Mouse (Mus musculus) intestine, embryonic 14.5 days (tissue): Measurements from ENCODE around the gene Vtcn1. TPM values are rescaled to one million over a fixed set of nuclear protein-coding genes. Genes with fewer than 3 reads are reported as not detected.
A peak's percentile ranks its signal among the peaks of the same experiment; 100 is the strongest.
"Not testable (repeated sequence)": the region's sequence is repeated elsewhere in the genome, so short reads cannot be mapped to it uniquely, and the experiment has no call there.

Source experiments
- ATAC-seq: fragments of 200-750 bp; cut with Nextera tagmentation; replicated peaks from 2 replicates; pipeline ENCODE4 v1.8.0; 2017; ENCODE audit warnings: low read depth, moderate number of reproducible peaks, moderate TSS enrichment, moderate library complexity; ENCODE audit not compliant: low FRiP score, low TSS enrichment
- DNase-seq: peaks from one replicate; pipeline ENCODE4 v3.0.0-alpha.2; 2018; ENCODE audit warnings: low spot score
- H3K27ac ChIP-seq: fragments of 300-500 bp; sonication (generic); 2 replicates; pipeline ENCODE4 v1.5.1; 2014; ENCODE audit warnings: low read depth, mild to moderate bottlenecking, control low read depth
- H3K27me3 ChIP-seq: fragments of 300-500 bp; sonication (generic); replicated peaks from 2 replicates; pipeline ENCODE4 v1.6.1; 2014; ENCODE audit warnings: low read length, control low read depth; ENCODE audit not compliant: control insufficient read depth, insufficient read depth
- H3K36me3 ChIP-seq: fragments of 300-500 bp; sonication (generic); 2 replicates; pipeline ENCODE4 v1.6.1; 2014; ENCODE audit warnings: low read length, control low read depth; ENCODE audit not compliant: control insufficient read depth, insufficient read depth
- H3K4me1 ChIP-seq: fragments of 300-500 bp; sonication (generic); replicated peaks from 2 replicates; pipeline ENCODE4 v1.6.1; 2014; ENCODE audit warnings: low read length, control low read depth, mixed read lengths; ENCODE audit not compliant: control insufficient read depth, insufficient read depth
- H3K4me2 ChIP-seq: fragments of 300-500 bp; sonication (generic); 2 replicates; pipeline ENCODE4 v1.6.1; 2014; ENCODE audit warnings: low read length
- H3K4me3 ChIP-seq: fragments of 300-500 bp; sonication (generic); 2 replicates; pipeline ENCODE4 v1.5.1; 2014; ENCODE audit warnings: low read depth, low read length, control low read depth, mixed read lengths
- H3K9ac ChIP-seq: fragments of 300-500 bp; sonication (generic); 2 replicates; pipeline ENCODE4 v1.6.1; 2014; ENCODE audit warnings: mild to moderate bottlenecking, low read length
- H3K9me3 ChIP-seq: fragments of 300-500 bp; sonication (generic); 2 replicates; pipeline ENCODE4 v1.6.1; 2016; ENCODE audit warnings: low read length, control low read depth; ENCODE audit not compliant: control insufficient read depth
- WGBS: fragments of 180-500 bp; shearing (Covaris S2); extraction: QIAGEN DNeasy Blood & Tissue Kit; methylation state at CpG from one replicate; pipeline ENCODE4 v1.1.7; 2014; 5-methylcytosine and 5-hydroxymethylcytosine counted together
- polyA plus RNA-seq: library from polyadenylated mRNA; unstranded; fragments of >200 nt; fragmentation: Nextera tagmentation; extraction: Ambion mirVana; gene quantifications from 2 replicates; pipeline ENCODE4 v1.2.1, GENCODE M21; 2014

The Vtcn1 gene
- polyA plus RNA-seq, 1 experiment from 2014 or later = 0.32 TPM

DNA sequence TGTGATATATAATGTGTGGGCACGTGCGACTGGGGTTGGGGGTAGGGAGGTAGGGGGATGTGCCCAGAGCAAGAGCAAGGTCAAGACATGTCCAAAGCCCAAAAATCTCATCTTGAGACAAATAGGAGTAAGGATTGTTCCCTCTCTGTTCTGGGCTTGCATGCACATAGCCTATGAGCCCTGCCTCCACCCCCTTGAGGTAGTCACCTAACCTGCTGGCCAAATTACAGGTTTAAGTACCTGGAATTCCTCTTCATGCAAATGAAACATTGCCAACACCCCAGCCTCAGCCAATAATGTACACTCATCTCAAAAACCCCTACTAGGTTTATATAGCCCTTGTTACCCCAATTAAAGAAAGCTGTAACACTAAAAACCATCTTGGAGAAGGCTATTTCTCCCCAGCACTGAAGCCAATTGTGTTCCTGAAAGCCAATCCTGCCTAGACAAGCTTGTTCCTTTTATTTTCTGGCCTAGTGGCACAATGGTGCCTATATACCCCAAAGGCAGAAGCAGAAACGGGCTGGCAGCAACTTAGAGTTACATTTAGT is 26.3 kb upstream of the Vtcn1 start:
- Histone ChIP-seq H3K27me3 (no peaks in the 10 kb centered on the region), H3K4me1 (no peaks in the 10 kb centered on the region), H3K4me3 (no peak overlapping the region), H3K36me3 (no peaks in the 10 kb centered on the region), H3K9me3 (no peaks in the 10 kb centered on the region), H3K9ac (no peak overlapping the region), H3K4me2 (no peak overlapping the region), H3K27ac (no peak overlapping the region)
- 90% methylated on average over 3 of the region's 3 CpGs for WGBS
- ATAC-seq = no peak
- DNase-seq = no peak

DNA sequence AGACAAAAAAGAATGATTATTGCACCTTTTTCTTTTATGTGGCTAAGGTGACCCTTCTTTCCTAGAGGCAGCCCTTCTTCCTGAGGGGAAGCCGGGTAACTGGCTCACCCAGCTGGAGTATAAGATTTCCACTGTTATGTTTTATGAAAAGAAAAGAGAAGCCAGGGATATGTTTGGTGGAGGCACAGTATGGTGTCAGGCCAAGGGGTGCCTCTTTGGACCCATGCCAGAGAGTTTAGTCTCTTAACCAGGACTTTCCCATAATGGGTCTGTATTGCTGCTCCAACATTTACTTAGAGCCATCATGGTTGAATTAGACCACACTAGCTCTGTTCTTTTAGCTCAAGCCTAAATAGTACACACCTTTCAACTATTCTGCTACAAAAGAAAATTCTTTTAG is 20.3 kb upstream of the Vtcn1 start:
- H3K4me3 ChIP-seq = no peak overlapping the region
- ATAC-seq = no peak
- 78% methylated on average over 1 of the region's 1 CpGs for WGBS

DNA sequence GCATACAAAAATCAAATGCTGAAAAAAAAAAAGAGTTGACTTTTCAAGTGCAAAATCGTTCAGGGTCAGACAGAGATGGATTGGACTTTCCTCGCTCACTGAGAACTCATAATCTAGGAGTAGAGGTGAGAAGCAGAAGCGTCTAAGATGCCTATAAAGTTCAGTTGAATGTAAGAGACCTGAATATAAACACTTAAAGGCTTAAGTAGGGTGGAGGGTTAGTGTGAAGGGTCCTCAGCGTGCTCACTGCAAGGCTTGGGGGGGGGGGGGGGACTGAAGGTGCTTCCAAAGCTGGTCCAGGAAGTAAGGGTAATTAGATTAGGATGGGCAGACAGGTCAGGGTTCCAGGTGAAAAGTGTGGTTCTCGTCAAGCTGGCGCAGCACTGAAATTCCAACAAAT is 19.3 kb upstream of the Vtcn1 start:
- no peak overlapping the region for H3K27ac ChIP-seq
- ATAC-seq = no peak
- DNase-seq = no peak
- 57% methylated on average over 6 of the region's 6 CpGs for WGBS
- no peaks in the 10 kb centered on the region for H3K27me3 ChIP-seq
- H3K4me3 ChIP-seq = no peak overlapping the region
- no peaks in the 10 kb centered on the region for H3K4me1 ChIP-seq
- H3K9ac ChIP-seq = no peak overlapping the region
- no peak overlapping the region for H3K4me2 ChIP-seq
- no peaks in the 10 kb centered on the region for H3K36me3 ChIP-seq
- no peaks in the 10 kb centered on the region for H3K9me3 ChIP-seq

More for the DNA sequence above, 20.3 kb upstream of the Vtcn1 start:
- no peak overlapping the region for H3K9ac ChIP-seq
- no peak overlapping the region for H3K4me2 ChIP-seq
- no peaks in the 10 kb centered on the region for H3K36me3 ChIP-seq
- H3K27ac ChIP-seq = no peak overlapping the region
- DNase-seq = no peak
- no peaks in the 10 kb centered on the region for H3K4me1 ChIP-seq
- no peaks in the 10 kb centered on the region for H3K27me3 ChIP-seq
- H3K9me3 ChIP-seq = no peaks in the 10 kb centered on the region

DNA sequence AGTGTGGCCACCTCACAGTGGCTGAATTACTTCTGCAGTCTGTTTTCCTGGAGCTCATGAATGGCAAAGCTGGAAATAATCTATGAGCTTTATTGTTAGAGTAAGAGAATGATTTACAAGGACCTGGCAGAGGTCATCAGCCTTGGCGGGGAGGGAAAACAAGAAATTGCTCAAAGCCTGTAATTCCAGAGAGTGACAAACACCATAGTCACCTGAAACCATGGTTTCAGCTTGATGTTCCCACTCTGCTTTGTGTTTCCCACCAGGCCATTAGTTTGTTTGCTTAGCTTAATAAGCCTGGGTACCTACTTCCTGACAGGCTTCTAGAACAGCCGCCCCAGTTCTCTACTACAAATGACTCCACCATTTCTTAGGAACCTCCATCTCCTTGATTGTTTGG is 14.8 kb upstream of the Vtcn1 start:
- no peaks in the 10 kb centered on the region for H3K36me3 ChIP-seq
- no peak overlapping the region for H3K4me3 ChIP-seq
- no peaks in the 10 kb centered on the region for H3K27me3 ChIP-seq
- H3K4me2 ChIP-seq = no peak overlapping the region
- WGBS = 23% methylated on average over 2 of the region's 2 CpGs
- no peak for DNase-seq
- no peaks in the 10 kb centered on the region for H3K9me3 ChIP-seq
- no peak overlapping the region for H3K9ac ChIP-seq
- no peak for ATAC-seq
- H3K4me1 ChIP-seq = no peaks in the 10 kb centered on the region
- no peak overlapping the region for H3K27ac ChIP-seq

DNA sequence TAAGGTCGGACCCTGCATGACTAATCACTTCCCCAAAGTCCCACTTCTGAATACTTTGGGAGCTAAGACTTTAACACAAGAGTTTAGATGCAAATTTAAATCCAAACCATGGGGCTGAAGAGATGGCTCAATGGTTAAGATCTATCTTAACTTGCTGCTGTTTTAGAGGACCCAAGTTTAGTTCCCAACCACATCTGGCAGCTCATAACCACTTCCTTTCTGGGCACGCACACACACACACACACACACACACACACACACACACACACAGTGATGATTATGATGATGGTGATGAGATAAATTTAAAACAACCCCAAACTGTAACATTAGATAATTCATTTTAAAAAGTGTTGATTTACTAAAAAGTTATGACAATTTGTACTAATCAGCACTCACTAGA is 13.4 kb upstream of the Vtcn1 start:
- Histone ChIP-seq H3K4me2 (no peak overlapping the region), H3K4me1 (no peaks in the 10 kb centered on the region), H3K27ac (no peak overlapping the region), H3K9me3 (no peaks in the 10 kb centered on the region), H3K27me3 (no peaks in the 10 kb centered on the region), H3K4me3 (no peak overlapping the region), H3K9ac (no peak overlapping the region), H3K36me3 (no peaks in the 10 kb centered on the region)
- DNase-seq (no peak), ATAC-seq (no peak)
- WGBS = 94% methylated on average over 2 of the region's 2 CpGs

DNA sequence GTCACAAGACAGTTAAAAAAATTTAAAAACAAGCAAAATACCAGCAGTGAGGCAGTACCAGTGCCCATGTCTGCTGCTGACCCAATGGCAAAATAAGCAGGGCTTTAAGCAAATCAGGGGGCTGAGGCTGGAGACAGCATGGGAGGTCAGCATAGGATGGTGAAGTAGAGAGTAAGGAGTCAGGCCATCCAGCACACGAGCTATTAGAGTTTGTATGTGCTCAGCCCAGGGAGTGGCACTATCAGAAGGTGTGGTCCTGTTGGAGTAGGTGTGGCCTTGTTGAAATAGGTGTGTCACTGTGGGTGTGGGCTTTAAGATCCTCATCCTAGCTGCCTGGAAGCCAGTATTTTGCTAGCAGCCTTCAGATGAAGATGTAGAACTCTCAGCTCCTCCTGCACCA is 9.8 kb upstream of the Vtcn1 start:
- H3K4me3 ChIP-seq, H3K27me3 ChIP-seq, H3K4me1 ChIP-seq, DNase-seq, H3K27ac ChIP-seq, H3K4me2 ChIP-seq, ATAC-seq, H3K9me3 ChIP-seq, H3K9ac ChIP-seq, H3K36me3 ChIP-seq: not testable (repeated sequence)
- WGBS = 52% methylated on average over 1 of the region's 1 CpGs

DNA sequence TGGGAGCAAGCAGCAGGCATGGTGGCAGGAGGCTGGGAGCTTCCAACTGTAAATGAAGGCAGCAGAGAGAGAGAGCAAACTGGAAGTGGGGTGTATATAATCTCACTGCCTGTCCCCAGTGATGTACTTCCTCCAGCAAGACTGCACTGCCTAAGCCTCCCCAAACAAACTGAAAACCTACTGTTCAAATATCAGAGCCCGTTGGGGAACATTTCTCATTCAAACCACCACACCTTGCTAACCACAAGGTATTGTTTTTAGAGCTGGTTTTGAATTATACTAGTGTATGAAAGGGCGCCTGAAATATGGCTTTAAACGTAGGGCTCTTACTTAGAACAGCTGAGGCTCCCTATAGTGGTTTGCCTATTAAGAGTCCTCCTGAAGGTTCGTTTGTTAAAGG is 6.5 kb upstream of the Vtcn1 start:
- Histone ChIP-seq H3K4me2 (no peak overlapping the region), H3K9me3 (no peaks in the 10 kb centered on the region), H3K27ac (no peak overlapping the region), H3K27me3 (no peaks in the 10 kb centered on the region), H3K4me3 (no peak overlapping the region), H3K4me1 (0 out of 2 replicates have a peak, but pooled peaks cover 3% of the 10 kb centered on the region), H3K9ac (no peak overlapping the region), H3K36me3 (no peaks in the 10 kb centered on the region)
- WGBS = 70% methylated on average over 4 of the region's 4 CpGs
- DNase-seq (no peak), ATAC-seq (no peak)

DNA sequence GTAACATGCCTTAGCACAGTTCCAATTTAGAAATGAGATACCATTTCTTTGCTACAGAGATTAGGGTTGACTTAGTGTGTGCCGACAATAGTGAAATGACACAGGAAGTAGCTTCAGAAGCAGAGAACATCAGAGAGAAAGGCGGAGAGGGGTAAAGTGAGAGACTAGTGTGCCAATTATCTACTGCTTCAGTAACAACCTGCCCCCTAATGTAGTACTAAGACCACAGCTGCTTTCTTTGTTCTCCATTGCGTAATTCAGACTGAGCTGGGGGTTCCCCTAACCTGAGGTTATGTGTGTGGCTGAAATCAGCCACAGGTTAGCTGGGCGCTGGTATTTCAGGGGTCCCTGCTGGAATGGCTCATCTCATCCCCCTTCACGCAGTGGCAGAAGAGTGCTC is 5.7 kb upstream of the Vtcn1 start:
- no peaks in the 10 kb centered on the region for H3K27me3 ChIP-seq
- ATAC-seq (no peak), DNase-seq (no peak)
- WGBS = 96% methylated on average over 5 of the region's 5 CpGs
- H3K9me3 ChIP-seq = no peaks in the 10 kb centered on the region
- H3K36me3 ChIP-seq = no peaks in the 10 kb centered on the region
- 0 out of 2 replicates have a peak, but pooled peaks cover 3% of the 10 kb centered on the region for H3K4me1 ChIP-seq
- H3K27ac ChIP-seq = no peak overlapping the region
- H3K4me2 ChIP-seq = no peak overlapping the region
- H3K4me3 ChIP-seq = no peak overlapping the region
- H3K9ac ChIP-seq = no peak overlapping the region

DNA sequence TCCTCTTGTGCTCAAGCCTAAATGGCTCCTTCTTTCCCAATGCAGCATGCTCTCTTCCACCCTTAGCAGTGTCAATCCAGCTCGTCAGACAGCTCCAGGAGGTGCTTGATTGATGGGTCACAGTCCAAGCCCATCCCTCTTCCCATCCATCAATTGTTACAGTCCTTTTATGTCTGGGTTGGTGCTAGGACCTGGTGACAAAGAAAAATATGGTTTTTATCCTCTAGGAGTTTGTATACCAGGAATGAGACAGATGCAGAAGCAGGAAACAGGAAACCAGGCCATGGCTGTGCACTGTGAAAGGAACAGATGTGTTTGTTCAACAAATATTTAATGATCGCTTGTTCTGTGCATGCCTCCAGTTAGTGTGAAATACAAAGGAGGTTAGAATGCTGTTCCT is 4.4 kb upstream of the Vtcn1 start:
- peak overlapping the region; percentile 70 for H3K27ac ChIP-seq
- H3K4me2 ChIP-seq = no peak overlapping the region
- no peak overlapping the region for H3K9ac ChIP-seq
- no peaks in the 10 kb centered on the region for H3K27me3 ChIP-seq
- no peak overlapping the region for H3K4me3 ChIP-seq
- peaks cover 3% of the 10 kb centered on the region; the same call in 1 of the 2 replicates for H3K4me1 ChIP-seq
- peak; percentile 43 for DNase-seq
- WGBS = 23% methylated on average over 2 of the region's 2 CpGs
- H3K9me3 ChIP-seq = no peaks in the 10 kb centered on the region
- no peaks in the 10 kb centered on the region for H3K36me3 ChIP-seq
- peak; percentile 59; the same call in 1 of the 2 replicates for ATAC-seq
